Mouse (Mus musculus): ENCODE data around the gene Best2. TPM values are rescaled to one million over a fixed set of nuclear protein-coding genes. Genes with fewer than 3 reads are reported as not detected.

Gene Best2
- total and polyA plus RNA-seq, 3 experiments, result not detected

GRCm38 (mm10) chr8:84979599-84980421, 34.5 kb downstream of the Best2 start:
- H3K79me2 ChIP-seq (replicated peaks; ENCODE audit: control insufficient read depth, insufficient read depth, low read length), result no peaks in the 10 kb centered on the region
- H3K9ac ChIP-seq (ENCODE audit: low read depth, low read length), result peak overlapping the region; percentile 81
- peak overlapping the region; percentile 31 for H3K4me3 ChIP-seq
- no peaks in the 10 kb centered on the region for H3K36me3 ChIP-seq (ENCODE audit: control insufficient read depth, insufficient read depth, low read length)
- peak; percentile 93 to 95 for DNase-seq
- TF ChIP-seq CTCF (IDR thresholded peaks at IDR 0.05), result no peak
- no peak for TF ChIP-seq EP300 (IDR thresholded peaks at IDR 0.05; ENCODE audit: insufficient read depth, low read depth, low read length)
- peak; percentile 59 for TF ChIP-seq POLR2A (IDR thresholded peaks at IDR 0.05; ENCODE audit: insufficient read depth, low read depth, low read length)
- peak overlapping the region; percentile 99 for H3K27ac ChIP-seq
- H3K27me3 ChIP-seq (ENCODE audit: control insufficient read depth, insufficient read depth, low read length), result no peaks in the 10 kb centered on the region
- H3K4me1 ChIP-seq (ENCODE audit: control insufficient read depth, insufficient read depth, low read length), result peaks cover 19% of the 10 kb centered on the region
- WGBS, result 4% methylated on average over 36 of the region's 42 CpGs
- intact Hi-C loops (cut with DNase I), result loop anchor here (10.0 kb wide), 1 partner anchor 45 kb away; the partner anchor contains the start of genes Asna1 and Trir

- peak within 1 kb of the TSS; percentile 91 for H3K9ac ChIP-seq (ENCODE audit: low read depth, low read length)
- no peaks in the 10 kb centered on the region; the same call in 1 of the 2 replicates for H3K36me3 ChIP-seq (ENCODE audit: control insufficient read depth, insufficient read depth, low read length)
- H3K27ac ChIP-seq, result peak within 1 kb of the TSS; percentile 99
- peak; percentile 98 for DNase-seq
- TF ChIP-seq POLR2A (IDR thresholded peaks at IDR 0.05; ENCODE audit: insufficient read depth, low read depth, low read length), result peak; percentile 100
- no peak for TF ChIP-seq CTCF (IDR thresholded peaks at IDR 0.05)
- TF ChIP-seq EP300 (IDR thresholded peaks at IDR 0.05; ENCODE audit: insufficient read depth, low read depth, low read length), result peak; percentile 78; the same call in 1 of the 2 replicates
- no peaks in the 10 kb centered on the region for H3K79me2 ChIP-seq (replicated peaks; ENCODE audit: control insufficient read depth, insufficient read depth, low read length)
- H3K4me3 ChIP-seq, result peak within 1 kb of the TSS; percentile 56
- peaks cover 17% of the 10 kb centered on the region for H3K4me1 ChIP-seq (ENCODE audit: control insufficient read depth, insufficient read depth, low read length)
- intact Hi-C loops (cut with DNase I), result loop anchor here (10.0 kb wide), 1 partner anchor 46 kb away; the partner anchor contains the start of genes Asna1 and Trir
- WGBS, result under 1% methylated on average over 63 of the region's 63 CpGs
- H3K27me3 ChIP-seq (ENCODE audit: control insufficient read depth, insufficient read depth, low read length), result no peaks in the 10 kb centered on the region
These were observed 35.9 kb downstream of the Best2 start, which contains the start of gene Junb for GRCm38 (mm10) chr8:84978248-84978940. Gene Junb, minus strand, starts transcription at chr8:84978718.

- H3K4me1 ChIP-seq (ENCODE audit: control insufficient read depth, insufficient read depth, low read length), result peaks cover 17% of the 10 kb centered on the region
These were observed 36.7 kb downstream of the Best2 start for GRCm38 (mm10) chr8:84977435-84978247.

GRCm38 (mm10) chr8:84976763-84977434, 37.4 kb downstream of the Best2 start:
- 1% methylated on average over 25 of the region's 25 CpGs for WGBS

More at GRCm38 (mm10) chr8:84977435-84978247, 36.7 kb downstream of the Best2 start:
- Histone ChIP-seq H3K36me3 (ENCODE audit: control insufficient read depth, insufficient read depth, low read length) (no peaks in the 10 kb centered on the region; the same call in 1 of the 2 replicates), H3K27ac (peak overlapping the region; percentile 99), H3K27me3 (ENCODE audit: control insufficient read depth, insufficient read depth, low read length) (no peaks in the 10 kb centered on the region), H3K9ac (ENCODE audit: low read depth, low read length) (peak overlapping the region; percentile 91), H3K79me2 (replicated peaks; ENCODE audit: control insufficient read depth, insufficient read depth, low read length) (no peaks in the 10 kb centered on the region), H3K4me3 (peak overlapping the region; percentile 56)
- intact Hi-C loops (cut with DNase I), result loop anchor here (10.0 kb wide), 1 partner anchor 47 kb away; the partner anchor contains the start of genes Asna1 and Trir
- peak; percentile 57 for TF ChIP-seq POLR2A (IDR thresholded peaks at IDR 0.05; ENCODE audit: insufficient read depth, low read depth, low read length)
- TF ChIP-seq EP300 (IDR thresholded peaks at IDR 0.05; ENCODE audit: insufficient read depth, low read depth, low read length), result 0 out of 2 replicates have a peak, but pooled peaks have one; percentile 4
- no peak for TF ChIP-seq CTCF (IDR thresholded peaks at IDR 0.05)
- peak; percentile 84 to 86 for DNase-seq
- under 1% methylated on average over 70 of the region's 70 CpGs for WGBS

More at GRCm38 (mm10) chr8:84976763-84977434, 37.4 kb downstream of the Best2 start:
- no peaks in the 10 kb centered on the region; the same call in 1 of the 2 replicates for H3K36me3 ChIP-seq (ENCODE audit: control insufficient read depth, insufficient read depth, low read length)
- peak overlapping the region; percentile 91 for H3K9ac ChIP-seq (ENCODE audit: low read depth, low read length)
- peak in 1 of 2 experiments; percentile 53 for DNase-seq
- peaks cover 17% of the 10 kb centered on the region for H3K4me1 ChIP-seq (ENCODE audit: control insufficient read depth, insufficient read depth, low read length)
- H3K27me3 ChIP-seq (ENCODE audit: control insufficient read depth, insufficient read depth, low read length), result no peaks in the 10 kb centered on the region
- H3K4me3 ChIP-seq, result peak overlapping the region; percentile 56
- peak overlapping the region; percentile 99 for H3K27ac ChIP-seq
- H3K79me2 ChIP-seq (replicated peaks; ENCODE audit: control insufficient read depth, insufficient read depth, low read length), result no peaks in the 10 kb centered on the region
- TF ChIP-seq POLR2A (IDR thresholded peaks at IDR 0.05; ENCODE audit: insufficient read depth, low read depth, low read length) (peak; percentile 93; the same call in 1 of the 2 replicates), CTCF (IDR thresholded peaks at IDR 0.05) (no peak), EP300 (IDR thresholded peaks at IDR 0.05; ENCODE audit: insufficient read depth, low read depth, low read length) (no peak)
- intact Hi-C loops (cut with DNase I), result loop anchor here (10.0 kb wide), 1 partner anchor 48 kb away; the partner anchor contains the start of genes Asna1 and Trir

Data from heart, adult 2 months (tissue).